Mouse (Mus musculus) lung, postnatal 0 days (tissue): ENCODE measurements at regions not wholly inside any gene's neighbourhood (a gene's known extent, or its start where the extent isn't known, plus 50 kb on each side); places are given as distances from the start of the nearest gene placed in this dataset.
A peak's percentile ranks its signal among the peaks of the same experiment; 100 is the strongest.

ENCODE experiments used
- ATAC-seq: fragments of 200-750 bp; cut with Nextera tagmentation; 2 replicates; pipeline ENCODE4 v1.8.0; 2017; ENCODE audit warnings: moderate library complexity
- DNase-seq: peaks from one replicate; pipeline ENCODE4 v3.0.0-alpha.2; 2016; ENCODE audit warnings: low spot score
- H3K27ac ChIP-seq: fragments of 300-500 bp; sonication (generic); 2 replicates; pipeline ENCODE4 v1.5.1; 2014; ENCODE audit warnings: antibody characterized with exemption, mild to moderate bottlenecking, low read length, mixed read lengths
- H3K27me3 ChIP-seq: fragments of 300-500 bp; sonication (generic); replicated peaks from 2 replicates; pipeline ENCODE4 v1.6.1; 2014; ENCODE audit warnings: low read length, mixed read lengths; ENCODE audit not compliant: insufficient read depth
- H3K36me3 ChIP-seq: fragments of 300-500 bp; sonication (generic); 2 replicates; pipeline ENCODE4 v1.6.1; 2014; ENCODE audit warnings: low read length, mixed read lengths; ENCODE audit not compliant: insufficient read depth
- H3K4me1 ChIP-seq: fragments of 300-500 bp; sonication (generic); 2 replicates; pipeline ENCODE4 v1.6.1; 2014; ENCODE audit warnings: antibody characterized with exemption, low read depth, low read length, mixed read lengths; ENCODE audit not compliant: insufficient read depth
- H3K4me2 ChIP-seq: fragments of 300-500 bp; sonication (generic); replicated peaks from 2 replicates; pipeline ENCODE4 v1.6.1; 2014; ENCODE audit warnings: low read depth, mild to moderate bottlenecking, low read length, moderate library complexity, mixed read lengths
- H3K4me3 ChIP-seq: fragments of 300-500 bp; sonication (generic); 2 replicates; pipeline ENCODE4 v1.5.1; 2014; ENCODE audit warnings: low read depth, low read length
- H3K9ac ChIP-seq: fragments of 300-500 bp; sonication (generic); replicated peaks from 2 replicates; pipeline ENCODE4 v1.6.1; 2014; ENCODE audit warnings: low read depth, mild to moderate bottlenecking
- H3K9me3 ChIP-seq: fragments of 300-500 bp; sonication (generic); 2 replicates; pipeline ENCODE4 v1.6.1; 2016; ENCODE audit warnings: low read length, mixed read lengths
- CTCF ChIP-seq: IDR thresholded peaks from 2 replicates; pipeline ENCODE4 v1.5.1; 2016; ENCODE audit warnings: antibody characterized with exemption, mild to moderate bottlenecking
- EP300 ChIP-seq: IDR thresholded peaks from 2 replicates; pipeline ENCODE4 v1.6.1; 2016; ENCODE audit warnings: antibody characterized with exemption, mild to moderate bottlenecking, control low read depth
- WGBS: fragments of 180-500 bp; shearing (Covaris S2); extraction: QIAGEN DNeasy Blood & Tissue Kit; methylation state at CpG from one replicate; pipeline ENCODE4 v1.1.7; 2014; 5-methylcytosine and 5-hydroxymethylcytosine counted together

DNA sequence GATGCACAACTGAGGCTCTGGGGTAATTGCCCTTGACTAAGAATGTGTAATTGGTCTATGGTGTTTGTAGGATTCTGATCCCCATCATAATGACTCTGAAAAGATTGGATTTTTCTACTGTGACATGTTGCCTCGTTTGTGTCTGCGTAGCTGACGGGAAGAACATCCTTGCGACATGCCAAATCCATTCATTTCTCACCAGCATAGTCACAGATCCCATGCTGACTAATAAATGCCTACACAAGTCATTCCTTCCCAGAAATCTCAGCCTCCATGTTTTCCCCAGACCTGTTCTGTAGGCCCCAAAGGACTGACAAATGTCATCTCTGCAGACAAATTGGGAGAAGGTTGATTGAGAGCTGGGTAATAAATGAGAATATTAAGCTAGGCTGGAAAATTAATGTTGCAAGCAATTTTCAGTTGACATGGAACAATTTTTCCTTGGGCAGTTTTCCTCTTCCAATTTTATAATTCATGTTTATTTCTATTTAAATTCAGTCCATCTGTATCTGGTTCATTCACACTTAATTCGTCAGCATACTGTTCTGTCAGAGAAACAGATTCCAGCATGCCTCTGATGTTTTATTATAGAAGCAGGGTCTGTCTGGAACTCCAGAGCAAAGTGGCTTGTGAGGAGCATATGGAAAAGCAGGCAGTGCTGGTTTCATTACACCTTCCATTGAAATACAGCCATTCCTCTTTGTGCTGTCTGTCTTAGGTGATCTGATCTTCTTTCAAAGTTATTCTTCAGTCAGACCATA, 454.0 kb upstream of the Tnc start:
- H3K4me1 ChIP-seq = no peaks in the 10 kb centered on the region
- TF ChIP-seq EP300 (peak; percentile 65), CTCF (no peak)
- H3K9ac ChIP-seq = no peak overlapping the region
- no peaks in the 10 kb centered on the region for H3K9me3 ChIP-seq
- no peak overlapping the region for H3K27ac ChIP-seq
- no peak overlapping the region for H3K4me3 ChIP-seq
- DNase-seq = peak; percentile 65
- peak; percentile 59 for ATAC-seq
- no peaks in the 10 kb centered on the region for H3K36me3 ChIP-seq
- no peak overlapping the region for H3K4me2 ChIP-seq
- H3K27me3 ChIP-seq = no peaks in the 10 kb centered on the region
- WGBS = 61% methylated on average over 5 of the region's 5 CpGs

GRCm38 (mm10) chr4:64521883-64522282, 475.1 kb upstream of the Tnc start:
- Histone ChIP-seq H3K4me2 (no peak overlapping the region), H3K4me1 (no peaks in the 10 kb centered on the region), H3K9me3 (no peaks in the 10 kb centered on the region), H3K9ac (no peak overlapping the region), H3K27me3 (no peaks in the 10 kb centered on the region), H3K36me3 (no peaks in the 10 kb centered on the region), H3K4me3 (no peak overlapping the region), H3K27ac (no peak overlapping the region)
- TF ChIP-seq EP300 (no peak), CTCF (peak; percentile 55)
- ATAC-seq (no peak), DNase-seq (peak; percentile 41)

DNA sequence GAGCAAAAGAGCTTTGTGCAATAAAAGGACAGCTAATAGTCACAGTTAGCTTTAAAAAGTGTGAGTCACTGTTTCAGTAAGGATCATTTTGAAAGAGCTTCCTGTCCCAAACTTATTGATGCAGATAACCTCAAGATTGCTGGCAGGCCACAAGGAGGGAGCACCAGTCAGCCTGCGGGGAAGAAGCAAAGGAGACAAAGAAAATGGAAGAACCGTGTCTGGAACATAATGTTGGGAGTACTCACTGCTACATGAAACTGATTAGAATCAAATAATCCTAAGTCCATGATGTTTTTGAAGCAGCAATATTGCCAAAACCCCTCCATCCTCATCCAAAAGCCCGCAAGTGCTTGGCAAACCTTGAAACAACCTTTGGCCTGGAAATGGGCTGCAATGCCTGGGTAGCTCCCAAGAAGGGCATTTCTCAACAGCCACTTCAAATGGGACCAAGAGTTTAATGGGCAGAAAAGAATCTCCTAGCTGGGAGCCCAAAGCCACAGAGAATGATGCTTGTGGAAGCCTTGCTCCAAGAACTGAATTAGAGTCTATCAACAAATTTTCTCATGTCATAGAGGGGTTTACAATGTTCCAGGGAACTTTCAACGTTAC, 481.0 kb upstream of the Tnc start:
- H3K4me3 ChIP-seq = no peak overlapping the region
- TF ChIP-seq EP300 = no peak
- TF ChIP-seq CTCF = no peak
- H3K27me3 ChIP-seq = no peaks in the 10 kb centered on the region
- DNase-seq (no peak), ATAC-seq (no peak)
- H3K4me2 ChIP-seq = no peak overlapping the region
- no peak overlapping the region for H3K27ac ChIP-seq
- no peaks in the 10 kb centered on the region for H3K9me3 ChIP-seq
- 75% methylated on average over 4 of the region's 4 CpGs for WGBS
- H3K4me1 ChIP-seq = no peaks in the 10 kb centered on the region
- H3K36me3 ChIP-seq = no peaks in the 10 kb centered on the region
- H3K9ac ChIP-seq = no peak overlapping the region

GRCm38 (mm10) chr4:64530585-64530984, 483.8 kb upstream of the Tnc start:
- 54% methylated on average over 4 of the region's 4 CpGs for WGBS
- DNase-seq (peak; percentile 67), ATAC-seq (no peak)
- Histone ChIP-seq H3K9me3 (no peaks in the 10 kb centered on the region), H3K4me2 (no peak overlapping the region), H3K4me1 (no peaks in the 10 kb centered on the region), H3K27ac (no peak overlapping the region), H3K27me3 (no peaks in the 10 kb centered on the region), H3K4me3 (no peak overlapping the region), H3K36me3 (no peaks in the 10 kb centered on the region), H3K9ac (no peak overlapping the region)
- TF ChIP-seq CTCF (peak; percentile 68), EP300 (no peak)

DNA sequence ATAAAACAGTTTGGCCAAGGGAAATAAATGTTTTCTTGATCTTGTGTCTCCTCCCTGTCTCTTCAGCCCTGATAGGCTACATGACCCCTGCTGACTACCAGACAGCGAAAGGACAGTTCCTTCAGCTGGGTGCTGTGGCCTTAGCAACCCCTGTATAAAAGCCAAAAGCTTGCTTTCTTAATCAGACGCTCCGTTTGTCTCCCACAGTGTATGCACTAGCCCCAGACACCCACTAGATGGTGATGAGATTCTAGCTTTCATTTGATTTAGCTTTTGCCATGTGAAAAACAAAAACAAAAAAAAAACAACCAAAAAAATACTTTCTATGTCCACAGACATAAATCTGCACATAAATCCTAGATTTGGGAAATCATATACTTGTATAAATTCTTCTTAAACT, 486.2 kb upstream of the Tnc start:
- Histone ChIP-seq H3K9ac (no peak overlapping the region), H3K4me2 (no peak overlapping the region), H3K27me3 (no peaks in the 10 kb centered on the region), H3K9me3 (no peaks in the 10 kb centered on the region), H3K4me1 (no peaks in the 10 kb centered on the region), H3K36me3 (no peaks in the 10 kb centered on the region), H3K27ac (no peak overlapping the region), H3K4me3 (no peak overlapping the region)
- peak; percentile 52; the same call in 1 of the 2 replicates for ATAC-seq
- 36% methylated on average over 3 of the region's 3 CpGs for whole genome bisulfite sequencing
- TF ChIP-seq EP300 (no peak), CTCF (peak; percentile 66)
- peak; percentile 68 for DNase-seq

- Histone ChIP-seq H3K4me3 (no peak overlapping the region), H3K9ac (no peak overlapping the region), H3K9me3 (no peaks in the 10 kb centered on the region), H3K27ac (no peak overlapping the region), H3K36me3 (no peaks in the 10 kb centered on the region), H3K4me2 (no peak overlapping the region), H3K4me1 (no peaks in the 10 kb centered on the region), H3K27me3 (no peaks in the 10 kb centered on the region)
- WGBS = 73% methylated on average over 6 of the region's 6 CpGs
- ATAC-seq (no peak), DNase-seq (no peak)
- no peak for TF ChIP-seq CTCF
- TF ChIP-seq EP300 = no peak
Measured at GRCm38 (mm10) chr4:64535554-64536253, 488.9 kb upstream of the Tnc start.
